Mouse (Mus musculus) brain, embryonic 14.5 days (tissue): ENCODE results near the gene Atrx.

Source experiments
- CTCF ChIP-seq: fragments of 200-500 bp; IDR thresholded peaks from 2 replicates; pipeline ENCODE4 v1.5.1; 2012; ENCODE audit warnings: inconsistent platforms, mild to moderate bottlenecking, moderate library complexity, borderline replicate concordance; ENCODE audit not compliant: insufficient read depth, insufficient read length; ENCODE audit errors: extremely low read depth
- POLR2A ChIP-seq: fragments of 200-500 bp; IDR thresholded peaks from 2 replicates; pipeline ENCODE4 v1.6.1; 2012; ENCODE audit warnings: mild to moderate bottlenecking, inconsistent platforms, borderline replicate concordance; ENCODE audit not compliant: poor library complexity, insufficient read depth, insufficient read length, severe bottlenecking; ENCODE audit errors: extremely low read depth

DNA sequence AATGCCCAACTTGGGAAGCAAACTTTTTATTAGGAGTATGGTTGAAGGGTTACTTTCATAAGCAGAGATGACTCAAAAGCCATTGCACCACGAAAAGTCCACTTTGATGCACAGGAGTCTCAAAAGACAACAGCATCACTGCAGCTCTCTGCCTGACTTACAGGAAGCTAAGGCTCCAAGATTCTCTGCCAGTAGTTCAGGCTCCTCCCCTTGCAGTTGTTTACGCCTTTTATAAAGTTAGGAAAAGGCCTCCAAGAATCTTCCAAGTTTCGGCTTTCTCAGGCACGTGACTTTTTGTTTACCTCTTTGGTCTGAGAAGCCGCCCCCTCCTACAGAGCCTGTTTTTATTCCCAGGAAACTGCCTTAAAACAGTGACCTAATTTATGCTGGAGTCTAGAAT, 5.1 kb upstream of the Atrx start:
- TF ChIP-seq CTCF, result no peak
- no peak for TF ChIP-seq POLR2A
